Mouse (Mus musculus) megakaryocyte-erythroid progenitor cell, adult 5-6 weeks (primary cell): ENCODE measurements around the gene Bnipl. TPM values are rescaled to one million over a fixed set of nuclear protein-coding genes. Genes with fewer than 3 reads are reported as not detected.

Experiments used
- ATAC-seq: replicated peaks from 2 replicates; pipeline ENCODE4 v1.8.0; 2016; ENCODE audit warnings: mild to moderate bottlenecking, inconsistent platforms; ENCODE audit not compliant: severe bottlenecking, poor library complexity, low FRiP score, low TSS enrichment
- total RNA-seq, 2 experiments: library from RNA; stranded (forward) in 1 of 2; stranded (reverse) in 1 of 2; fragments of 200-1000, 215-1000 nt in 1 of 2; fragments of >200 nt in 1 of 2; fragmentation: Nextera tagmentation in 1 of 2; gene quantifications; 2 replicates each; pipeline ENCODE4 v1.2.3; 2014 to 2017

Bnipl gene
- total RNA-seq, 2 experiments from 2014 or later, result not detected

DNA sequence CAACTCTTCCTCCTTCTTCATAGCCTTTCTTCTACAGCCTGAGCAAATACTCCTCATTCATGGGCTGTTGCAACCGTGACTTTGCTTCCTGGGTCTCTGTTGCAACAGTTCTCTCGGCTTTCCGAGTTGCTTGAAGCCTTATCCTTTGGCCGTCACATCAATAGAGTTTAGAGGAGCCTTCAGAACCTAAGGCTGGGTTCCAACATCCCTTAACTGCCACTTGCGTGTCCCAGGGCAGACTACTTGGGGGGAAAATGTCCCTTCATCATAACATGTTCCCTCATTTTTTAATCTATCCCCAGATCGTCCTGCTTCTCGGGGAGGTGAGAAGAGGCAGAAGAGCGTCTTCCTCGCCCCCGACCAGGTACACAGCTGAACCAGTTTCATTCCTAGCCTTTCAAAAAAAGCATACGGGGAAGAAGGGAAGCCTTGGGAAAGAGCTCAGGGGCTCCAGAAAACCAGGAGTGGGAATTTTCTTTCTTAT is 31.4 kb upstream of the Bnipl start:
- peak; percentile 7; the same call in 1 of the 2 replicates for ATAC-seq

DNA sequence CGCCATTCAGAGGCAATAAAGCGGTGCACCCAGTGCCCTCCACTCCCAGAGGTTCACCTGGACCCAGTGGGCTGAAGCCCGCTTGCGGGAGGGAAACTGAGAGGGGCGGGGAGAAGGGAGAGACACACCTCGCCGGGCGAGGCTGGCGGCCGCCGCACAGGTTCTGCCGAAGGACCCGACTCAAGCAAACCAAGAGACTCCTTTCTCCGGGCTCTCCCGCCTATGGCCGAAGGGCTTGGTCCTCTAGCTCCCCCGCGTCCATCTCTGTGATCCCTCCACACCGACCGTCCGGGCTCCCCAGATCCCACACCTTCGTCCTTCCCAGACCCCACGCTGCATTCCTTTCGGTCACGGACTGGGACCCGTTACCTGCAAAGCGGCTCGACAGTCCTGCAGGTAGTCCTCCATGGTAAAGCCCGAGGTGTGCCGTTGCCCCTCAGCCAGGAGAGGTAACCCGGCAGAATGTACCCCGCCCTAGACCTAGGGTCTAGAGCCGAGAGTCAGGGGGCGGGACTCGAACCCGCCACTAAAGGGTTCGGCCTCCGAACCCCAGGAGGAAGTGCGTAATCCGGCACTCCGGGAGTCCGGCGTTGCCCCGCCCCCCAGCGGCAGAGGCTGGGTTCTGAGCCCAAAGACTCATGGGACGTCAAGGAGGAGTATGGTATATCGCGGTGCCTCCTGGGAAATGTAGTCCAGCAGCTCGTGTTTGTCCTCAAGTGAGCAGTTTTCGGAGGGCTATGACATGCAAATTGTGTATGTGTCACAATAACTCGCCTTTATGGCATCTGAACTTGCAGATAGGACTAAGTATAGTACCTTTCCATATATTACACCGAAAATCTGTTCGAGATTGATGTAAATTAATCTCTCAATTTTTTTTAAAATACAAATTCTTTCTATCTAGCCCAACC is 30.5 kb upstream of the Bnipl start, which contains the start of the genes Mindy1 and Prune1:
Gene Mindy1, plus strand, starts transcription at position 130 of the 911 bp plus-strand sequence.
Gene Prune1, minus strand, starts transcription at position 861 of the 911 bp plus-strand sequence.
- ATAC-seq, result peak; percentile 75

- no peak for ATAC-seq
These were observed 29.8 kb upstream of the Bnipl start for GRCm38 (mm10) chr3:95280747-95281146.

DNA sequence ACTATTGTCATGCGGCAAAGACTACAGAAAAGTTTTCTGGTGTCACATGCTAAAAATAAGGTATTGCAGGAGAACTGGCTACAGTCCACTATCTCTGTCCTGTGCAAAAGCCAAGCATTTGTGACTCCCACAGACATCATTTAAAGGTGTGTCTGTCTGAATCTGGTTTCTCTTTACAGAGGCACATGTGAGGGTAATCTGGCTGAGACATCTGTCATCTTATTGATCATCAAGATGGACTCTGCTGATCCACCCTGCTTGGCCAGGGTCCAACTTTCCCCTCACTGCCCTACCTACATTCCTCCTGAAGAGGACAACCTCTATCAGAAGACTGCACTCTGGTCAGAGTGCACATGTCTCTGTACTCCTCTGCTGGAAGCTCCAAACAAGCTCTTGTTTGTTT is 26.2 kb upstream of the Bnipl start:
- peak; percentile 23; the same call in 1 of the 2 replicates for ATAC-seq

DNA sequence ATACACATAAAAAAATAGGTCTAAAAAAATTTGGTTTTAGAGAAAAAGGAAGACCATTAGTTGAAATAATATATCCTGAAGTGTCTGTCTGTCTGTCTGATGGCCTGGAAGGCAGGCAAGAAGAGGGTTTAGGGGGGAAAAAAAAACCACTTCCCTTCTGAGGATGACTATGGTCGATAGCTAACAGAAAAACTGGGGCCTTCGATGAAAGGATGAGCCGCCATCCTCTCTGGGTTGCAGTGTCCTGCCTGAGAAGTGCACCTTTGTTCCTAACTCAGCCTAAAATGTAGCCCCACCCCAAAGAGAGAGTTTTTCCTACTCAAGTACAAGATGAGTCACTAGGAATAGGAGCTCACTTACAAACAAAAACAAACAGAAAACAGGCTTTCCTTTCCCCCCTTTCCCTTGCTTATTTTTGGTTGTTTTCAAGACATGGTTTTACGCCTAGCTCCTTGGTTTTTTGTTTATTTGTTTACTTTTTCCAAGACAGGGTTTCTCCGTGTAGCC is 25.5 kb upstream of the Bnipl start:
- ATAC-seq, result no peak

GRCm38 (mm10) chr3:95275161-95275560 is 24.2 kb upstream of the Bnipl start:
- no peak for ATAC-seq

DNA sequence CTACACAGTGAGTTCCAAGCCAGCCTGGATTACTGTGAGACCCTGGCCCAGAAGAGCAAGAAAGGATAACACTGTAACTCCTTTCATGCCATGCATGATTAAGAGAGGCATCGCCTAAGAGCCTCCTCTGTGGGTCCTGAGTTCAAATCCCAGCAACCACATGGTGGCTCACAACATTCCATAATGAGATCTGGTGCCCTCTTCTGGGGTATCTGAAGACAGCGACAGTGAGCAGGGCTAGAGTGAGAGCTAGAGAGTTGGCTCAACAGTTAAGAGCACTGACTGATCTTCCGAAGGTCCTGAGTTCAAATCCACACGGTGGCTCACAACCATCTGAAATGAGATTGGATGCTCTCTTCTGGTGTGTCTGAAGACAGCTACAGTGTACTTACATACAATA is 23.5 kb upstream of the Bnipl start:
- no peak for ATAC-seq

DNA sequence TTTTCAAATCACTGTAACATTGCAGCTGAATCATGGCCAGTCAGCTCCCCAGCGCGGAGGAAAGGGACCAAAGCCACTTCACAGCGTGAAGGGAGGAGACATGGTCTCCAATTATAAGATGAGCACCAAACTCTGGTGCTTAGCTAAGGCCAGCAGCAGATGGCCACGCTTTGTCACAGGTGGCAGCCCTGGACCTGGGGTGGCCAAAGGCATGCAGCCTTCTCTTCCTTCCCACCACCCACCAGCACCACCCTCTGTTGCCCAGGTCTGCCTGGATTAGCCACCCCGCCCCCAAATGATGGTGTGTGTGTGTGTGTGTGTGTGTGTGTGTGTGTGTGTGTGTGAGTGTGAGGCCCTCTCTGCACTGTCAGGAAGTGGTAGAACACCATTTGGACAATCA is 22.5 kb upstream of the Bnipl start:
- ATAC-seq, result no peak

- no peak for ATAC-seq
These were observed 19.9 kb upstream of the Bnipl start for GRCm38 (mm10) chr3:95270766-95271364.

DNA sequence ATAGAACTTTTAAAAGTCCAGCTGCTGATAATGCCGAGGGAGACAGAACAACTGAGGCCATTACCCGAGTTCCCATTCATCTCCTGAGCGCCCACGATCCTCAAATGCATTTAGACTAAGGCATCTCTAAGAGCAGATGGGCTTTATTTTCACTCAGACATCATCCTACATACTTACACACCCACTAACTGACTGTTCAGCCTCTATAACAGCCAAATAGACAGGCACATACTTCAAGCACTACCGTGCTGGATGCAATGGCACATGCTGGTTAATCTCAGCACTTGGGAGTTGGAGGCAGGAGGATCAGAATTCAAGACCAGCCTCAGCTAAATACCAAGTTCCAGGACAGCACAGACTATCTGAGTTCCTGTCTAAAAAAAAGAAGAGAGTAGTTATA is 18.8 kb upstream of the Bnipl start:
- no peak for ATAC-seq

GRCm38 (mm10) chr3:95267855-95268254 is 16.9 kb upstream of the Bnipl start:
- ATAC-seq, result no peak

DNA sequence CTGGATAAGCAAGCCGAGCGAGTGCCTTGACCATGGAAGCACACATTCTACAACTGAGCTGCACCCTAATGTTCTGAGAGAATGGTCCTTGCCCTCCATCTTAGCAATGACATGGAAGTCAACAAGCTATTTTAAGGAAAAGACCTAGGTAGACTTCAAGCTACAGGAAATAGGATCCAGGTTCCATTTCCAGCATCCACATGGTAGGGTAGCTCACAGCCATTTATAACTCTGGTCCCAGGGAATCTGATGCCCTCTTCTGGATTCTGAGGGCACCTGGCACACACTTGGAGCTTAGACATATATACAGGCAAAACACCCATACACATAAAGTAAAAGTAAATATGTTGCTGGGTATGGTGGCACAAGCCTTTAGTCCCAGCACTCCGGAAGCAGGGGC is 15.1 kb upstream of the Bnipl start:
- no peak for ATAC-seq

- no peak for ATAC-seq
These were observed 13.7 kb upstream of the Bnipl start for GRCm38 (mm10) chr3:95264724-95265123.

GRCm38 (mm10) chr3:95263089-95263739 is 12.2 kb upstream of the Bnipl start:
- ATAC-seq, result peak; percentile 86

- ATAC-seq, result no peak
These were observed 11.0 kb upstream of the Bnipl start for GRCm38 (mm10) chr3:95261975-95262374.

GRCm38 (mm10) chr3:95256931-95257330 is 5.9 kb upstream of the Bnipl start:
- ATAC-seq, result no peak

- ATAC-seq, result no peak
These were observed 632 bp downstream of the Bnipl start for GRCm38 (mm10) chr3:95250361-95250760.

DNA sequence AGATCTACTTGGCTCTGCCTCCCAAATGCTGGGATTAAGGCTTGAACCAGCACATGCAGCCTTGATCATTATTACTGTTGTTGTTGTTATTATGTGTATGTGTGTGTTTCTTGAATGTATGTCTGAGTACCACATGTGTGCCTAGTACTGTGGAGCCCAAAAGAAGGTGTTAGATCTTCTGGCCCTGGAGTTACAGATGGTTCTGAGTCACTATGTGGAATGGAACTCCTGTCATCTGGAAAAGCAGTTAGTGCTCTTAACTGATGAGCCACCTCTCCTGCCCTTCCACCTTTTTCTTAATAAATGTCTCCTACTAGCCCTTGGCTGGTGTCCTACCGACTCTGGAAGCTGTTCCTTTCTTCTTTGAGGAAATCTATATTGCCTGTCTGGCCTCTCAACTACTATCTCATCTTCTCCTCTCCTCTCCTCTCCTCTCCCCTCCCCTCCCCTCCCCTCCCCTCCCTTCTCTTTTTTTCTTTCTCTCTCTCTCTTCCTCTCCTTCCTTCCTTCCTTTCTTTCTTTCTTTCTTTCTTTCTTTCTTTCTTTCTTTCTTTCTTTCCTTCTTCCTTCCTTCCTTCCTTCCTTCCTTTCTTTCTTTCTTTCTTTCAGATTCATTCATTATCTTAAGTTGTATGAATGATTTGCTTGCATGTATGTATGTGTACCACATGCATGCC is 3.2 kb downstream of the Bnipl start:
- ATAC-seq, result no peak

GRCm38 (mm10) chr3:95246465-95247231 is 4.3 kb downstream of the Bnipl start:
- ATAC-seq, result peak; percentile 84
